Mouse (Mus musculus) lung, embryonic 16.5 days (tissue): ENCODE measurements at regions not wholly inside any gene's neighbourhood (a gene's known extent, or its start where the extent isn't known, plus 50 kb on each side); places are given as distances from the start of the nearest gene placed in this dataset.

Experiments
- ATAC-seq: fragments of 200-750 bp; cut with Nextera tagmentation; 2 replicates; pipeline ENCODE4 v1.8.0; 2017; ENCODE audit warnings: low read depth, mild to moderate bottlenecking, moderate library complexity
- H3K27ac ChIP-seq: fragments of 300-500 bp; sonication (generic); 2 replicates; pipeline ENCODE4 v1.5.1; 2014; ENCODE audit warnings: mild to moderate bottlenecking, control low read depth, low read length
- H3K27me3 ChIP-seq: fragments of 300-500 bp; sonication (generic); 2 replicates; pipeline ENCODE4 v1.6.1; 2014; ENCODE audit warnings: low read depth, low read length, mixed read lengths; ENCODE audit not compliant: control insufficient read depth, insufficient read depth
- H3K36me3 ChIP-seq: fragments of 300-500 bp; sonication (generic); 2 replicates; pipeline ENCODE4 v1.6.1; 2014; ENCODE audit warnings: low read length; ENCODE audit not compliant: control insufficient read depth, insufficient read depth
- H3K4me1 ChIP-seq: fragments of 300-500 bp; sonication (generic); replicated peaks from 2 replicates; pipeline ENCODE4 v1.6.1; 2014; ENCODE audit warnings: low read length, mixed read lengths; ENCODE audit not compliant: control insufficient read depth, insufficient read depth
- H3K4me2 ChIP-seq: fragments of 300-500 bp; sonication (generic); 2 replicates; pipeline ENCODE4 v1.6.1; 2014; ENCODE audit warnings: low read depth, low read length, control low read depth
- H3K4me3 ChIP-seq: fragments of 300-500 bp; sonication (generic); 2 replicates; pipeline ENCODE4 v1.5.1; 2014; ENCODE audit warnings: mild to moderate bottlenecking, low read length, control low read depth
- H3K9ac ChIP-seq: fragments of 300-500 bp; sonication (generic); 2 replicates; pipeline ENCODE4 v1.6.1; 2014; ENCODE audit warnings: low read length, control low read depth
- H3K9me3 ChIP-seq: fragments of 300-500 bp; sonication (generic); 2 replicates; pipeline ENCODE4 v1.6.1; 2016; ENCODE audit warnings: low read length; ENCODE audit not compliant: control insufficient read depth
- WGBS: fragments of 180-500 bp; shearing (Covaris S2); extraction: QIAGEN DNeasy Blood & Tissue Kit; methylation state at CpG from one replicate; pipeline ENCODE4 v1.1.7; 2014; 5-methylcytosine and 5-hydroxymethylcytosine counted together

GRCm38 (mm10) chr12:110373408-110374065 lies 73.4 kb upstream of the Ppp2r5c start:
- no peak overlapping the region for H3K9ac ChIP-seq
- no peak overlapping the region for H3K4me3 ChIP-seq
- no peaks in the 10 kb centered on the region for H3K9me3 ChIP-seq
- peaks cover 21% of the 10 kb centered on the region for H3K27me3 ChIP-seq
- H3K36me3 ChIP-seq = no peaks in the 10 kb centered on the region
- H3K4me2 ChIP-seq = peak overlapping the region; percentile 18; the same call in 1 of the 2 replicates
- H3K4me1 ChIP-seq = no peaks in the 10 kb centered on the region
- H3K27ac ChIP-seq = no peak overlapping the region
- peak; percentile 86 for ATAC-seq
- WGBS = 2% methylated on average over 27 of the region's 27 CpGs

GRCm38 (mm10) chr12:110375139-110375538 lies 71.8 kb upstream of the Ppp2r5c start:
- Histone ChIP-seq H3K36me3 (no peaks in the 10 kb centered on the region), H3K9ac (no peak overlapping the region), H3K9me3 (no peaks in the 10 kb centered on the region), H3K27ac (no peak overlapping the region), H3K27me3 (peaks cover 21% of the 10 kb centered on the region), H3K4me3 (no peak overlapping the region), H3K4me2 (no peak overlapping the region), H3K4me1 (no peaks in the 10 kb centered on the region)
- ATAC-seq = no peak
- WGBS = 3% methylated on average over 15 of the region's 15 CpGs

- ATAC-seq = no peak
- Histone ChIP-seq H3K4me1 (no peaks in the 10 kb centered on the region), H3K27ac (no peak overlapping the region), H3K9me3 (no peaks in the 10 kb centered on the region), H3K27me3 (peaks cover 21% of the 10 kb centered on the region), H3K4me3 (no peak overlapping the region), H3K4me2 (no peak overlapping the region), H3K9ac (no peak overlapping the region), H3K36me3 (no peaks in the 10 kb centered on the region)
- WGBS = 33% methylated on average over 7 of the region's 7 CpGs
Measured at GRCm38 (mm10) chr12:110376062-110376837, 70.7 kb upstream of the Ppp2r5c start.

GRCm38 (mm10) chr12:110376838-110377150 lies 70.1 kb upstream of the Ppp2r5c start:
- H3K27me3 ChIP-seq = peaks cover 21% of the 10 kb centered on the region
- no peak overlapping the region for H3K4me2 ChIP-seq
- H3K36me3 ChIP-seq = no peaks in the 10 kb centered on the region
- no peak overlapping the region for H3K27ac ChIP-seq
- 46% methylated on average over 4 of the region's 4 CpGs for WGBS
- no peak overlapping the region for H3K4me3 ChIP-seq
- no peak overlapping the region for H3K9ac ChIP-seq
- H3K4me1 ChIP-seq = no peaks in the 10 kb centered on the region
- no peak for ATAC-seq
- no peaks in the 10 kb centered on the region for H3K9me3 ChIP-seq

- Histone ChIP-seq H3K4me1 (no peaks in the 10 kb centered on the region), H3K36me3 (no peaks in the 10 kb centered on the region), H3K27me3 (peaks cover 21% of the 10 kb centered on the region), H3K27ac (no peak overlapping the region), H3K4me3 (no peak overlapping the region), H3K9me3 (no peaks in the 10 kb centered on the region), H3K9ac (no peak overlapping the region), H3K4me2 (no peak overlapping the region)
- 57% methylated on average over 6 of the region's 6 CpGs for WGBS
- no peak for ATAC-seq
Measured at GRCm38 (mm10) chr12:110377306-110377705, 69.6 kb upstream of the Ppp2r5c start.

GRCm38 (mm10) chr12:110377734-110378133 lies 69.2 kb upstream of the Ppp2r5c start:
- Histone ChIP-seq H3K27ac (no peak overlapping the region), H3K9me3 (no peaks in the 10 kb centered on the region), H3K4me3 (no peak overlapping the region), H3K4me2 (no peak overlapping the region), H3K36me3 (no peaks in the 10 kb centered on the region), H3K27me3 (peaks cover 21% of the 10 kb centered on the region), H3K4me1 (no peaks in the 10 kb centered on the region), H3K9ac (no peak overlapping the region)
- ATAC-seq = no peak
- WGBS = 67% methylated on average over 10 of the region's 10 CpGs

GRCm38 (mm10) chr12:110378302-110378701 lies 68.6 kb upstream of the Ppp2r5c start:
- no peak for ATAC-seq
- H3K4me2 ChIP-seq = no peak overlapping the region
- H3K4me3 ChIP-seq = no peak overlapping the region
- H3K36me3 ChIP-seq = no peaks in the 10 kb centered on the region
- no peak overlapping the region for H3K27ac ChIP-seq
- no peak overlapping the region for H3K9ac ChIP-seq
- WGBS = 79% methylated on average over 5 of the region's 5 CpGs
- no peaks in the 10 kb centered on the region for H3K9me3 ChIP-seq
- peaks cover 18% of the 10 kb centered on the region for H3K27me3 ChIP-seq
- H3K4me1 ChIP-seq = no peaks in the 10 kb centered on the region

GRCm38 (mm10) chr12:110379721-110380120 lies 67.2 kb upstream of the Ppp2r5c start:
- Histone ChIP-seq H3K9ac (no peak overlapping the region), H3K4me1 (no peaks in the 10 kb centered on the region), H3K27ac (no peak overlapping the region), H3K27me3 (peaks cover 9% of the 10 kb centered on the region), H3K9me3 (no peaks in the 10 kb centered on the region), H3K4me3 (no peak overlapping the region), H3K36me3 (no peaks in the 10 kb centered on the region), H3K4me2 (no peak overlapping the region)
- 55% methylated on average over 12 of the region's 12 CpGs for WGBS
- no peak for ATAC-seq

- Histone ChIP-seq H3K36me3 (no peaks in the 10 kb centered on the region), H3K27ac (no peak overlapping the region), H3K9ac (no peak overlapping the region), H3K27me3 (no peaks in the 10 kb centered on the region; the same call in 1 of the 2 replicates), H3K4me1 (no peaks in the 10 kb centered on the region), H3K9me3 (no peaks in the 10 kb centered on the region), H3K4me3 (no peak overlapping the region), H3K4me2 (no peak overlapping the region)
- 39% methylated on average over 25 of the region's 25 CpGs for WGBS
- peak; percentile 66 for ATAC-seq
Measured at GRCm38 (mm10) chr12:110380831-110381750, 65.8 kb upstream of the Ppp2r5c start.
